Mouse (Mus musculus) midbrain, embryonic 15.5 days (tissue): Measurements from ENCODE around the gene Rbm19. TPM values are rescaled to one million over a fixed set of nuclear protein-coding genes. Genes with fewer than 3 reads are reported as not detected.
A peak's percentile ranks its signal among the peaks of the same experiment; 100 is the strongest.

Experiments used
- ATAC-seq: fragments of 200-750 bp; cut with Nextera tagmentation; replicated peaks from 2 replicates; pipeline ENCODE4 v1.8.0; 2017; ENCODE audit warnings: moderate TSS enrichment
- H3K27ac ChIP-seq: fragments of 300-500 bp; sonication (generic); 2 replicates; pipeline ENCODE4 v1.5.1; 2015; ENCODE audit warnings: mild to moderate bottlenecking, inconsistent platforms
- H3K27me3 ChIP-seq: fragments of 300-500 bp; sonication (generic); replicated peaks from 2 replicates; pipeline ENCODE4 v1.6.1; 2015; ENCODE audit warnings: inconsistent platforms
- H3K36me3 ChIP-seq: fragments of 300-500 bp; sonication (generic); replicated peaks from 2 replicates; pipeline ENCODE4 v1.6.1; 2015; ENCODE audit warnings: inconsistent platforms
- H3K4me1 ChIP-seq: fragments of 300-500 bp; sonication (generic); 2 replicates; pipeline ENCODE4 v1.6.1; 2015; ENCODE audit warnings: inconsistent platforms
- H3K4me2 ChIP-seq: fragments of 300-500 bp; sonication (generic); 2 replicates; pipeline ENCODE4 v1.6.1; 2015; ENCODE audit warnings: inconsistent platforms, mild to moderate bottlenecking, moderate library complexity
- H3K4me3 ChIP-seq: fragments of 300-500 bp; sonication (generic); 2 replicates; pipeline ENCODE4 v1.5.1; 2015; ENCODE audit warnings: mild to moderate bottlenecking, inconsistent platforms
- H3K9ac ChIP-seq: fragments of 300-500 bp; sonication (generic); 2 replicates; pipeline ENCODE4 v1.6.1; 2015; ENCODE audit warnings: mild to moderate bottlenecking, inconsistent platforms
- H3K9me3 ChIP-seq: fragments of 300-500 bp; sonication (generic); 2 replicates; pipeline ENCODE4 v1.6.1; 2016; ENCODE audit warnings: inconsistent platforms
- WGBS: fragments of 180-500 bp; shearing (Covaris S2); methylation state at CpG from one replicate; pipeline ENCODE4 v1.1.7; 2015; ENCODE audit warnings: mixed read lengths; 5-methylcytosine and 5-hydroxymethylcytosine counted together
- polyA plus RNA-seq: library from polyadenylated mRNA; unstranded; fragments of >200 nt; fragmentation: Nextera tagmentation; extraction: Ambion mirVana; gene quantifications from 2 replicates; pipeline ENCODE4 v1.2.1, GENCODE M21; 2015

The Rbm19 gene
- polyA plus RNA-seq, 1 experiment from 2014 or later = 22.2 TPM

GRCm38 (mm10) chr5:120155672-120156071 is 39.4 kb downstream of the Rbm19 start:
- ATAC-seq = 0 out of 2 replicates have a peak, but pooled peaks have one; percentile 17
- Histone ChIP-seq H3K4me3 (no peak overlapping the region), H3K9ac (no peak overlapping the region), H3K4me2 (no peak overlapping the region), H3K9me3 (no peaks in the 10 kb centered on the region), H3K27me3 (no peaks in the 10 kb centered on the region), H3K36me3 (no peaks in the 10 kb centered on the region), H3K27ac (peak overlapping the region; percentile 74), H3K4me1 (peaks cover 31% of the 10 kb centered on the region)
- 36% methylated on average over 10 of the region's 10 CpGs for WGBS

- Histone ChIP-seq H3K4me2 (no peak overlapping the region), H3K4me3 (no peak overlapping the region), H3K27ac (peak overlapping the region; percentile 74), H3K9me3 (no peaks in the 10 kb centered on the region), H3K9ac (no peak overlapping the region), H3K4me1 (peaks cover 31% of the 10 kb centered on the region), H3K27me3 (no peaks in the 10 kb centered on the region), H3K36me3 (no peaks in the 10 kb centered on the region)
- WGBS = 50% methylated on average over 21 of the region's 21 CpGs
- peak; percentile 41; the same call in 1 of the 2 replicates for ATAC-seq
Measured at GRCm38 (mm10) chr5:120156166-120156909, 40.1 kb downstream of the Rbm19 start.

GRCm38 (mm10) chr5:120157115-120157514 is 40.9 kb downstream of the Rbm19 start:
- WGBS = 72% methylated on average over 3 of the region's 3 CpGs
- Histone ChIP-seq H3K36me3 (no peaks in the 10 kb centered on the region), H3K27ac (peak overlapping the region; percentile 74)

GRCm38 (mm10) chr5:120158476-120158875 is 42.2 kb downstream of the Rbm19 start:
- WGBS = 60% methylated on average over 2 of the region's 2 CpGs
- Histone ChIP-seq H3K27me3 (no peaks in the 10 kb centered on the region), H3K36me3 (no peaks in the 10 kb centered on the region), H3K9ac (no peak overlapping the region), H3K9me3 (no peaks in the 10 kb centered on the region), H3K4me1 (peaks cover 28% of the 10 kb centered on the region), H3K27ac (no peak overlapping the region), H3K4me3 (no peak overlapping the region), H3K4me2 (no peak overlapping the region)
- no peak for ATAC-seq

More at GRCm38 (mm10) chr5:120157115-120157514, 40.9 kb downstream of the Rbm19 start:
- Histone ChIP-seq H3K9ac (no peak overlapping the region), H3K4me1 (peaks cover 31% of the 10 kb centered on the region), H3K4me3 (no peak overlapping the region), H3K4me2 (no peak overlapping the region), H3K9me3 (no peaks in the 10 kb centered on the region), H3K27me3 (no peaks in the 10 kb centered on the region)
- no peak for ATAC-seq

- Histone ChIP-seq H3K4me2 (no peak overlapping the region), H3K4me1 (peaks cover 18% of the 10 kb centered on the region), H3K36me3 (no peaks in the 10 kb centered on the region), H3K27ac (no peak overlapping the region), H3K9me3 (no peaks in the 10 kb centered on the region), H3K9ac (no peak overlapping the region), H3K27me3 (no peaks in the 10 kb centered on the region), H3K4me3 (no peak overlapping the region)
- WGBS = 85% methylated on average over 8 of the region's 8 CpGs
- no peak for ATAC-seq
Measured at GRCm38 (mm10) chr5:120160923-120161658, 44.8 kb downstream of the Rbm19 start.

GRCm38 (mm10) chr5:120162689-120163088 is 46.4 kb downstream of the Rbm19 start:
- 96% methylated on average over 10 of the region's 10 CpGs for WGBS
- 0 out of 2 replicates have a peak, but pooled peaks have one; percentile 20 for ATAC-seq
- H3K27ac ChIP-seq = no peak overlapping the region
- H3K4me3 ChIP-seq = no peak overlapping the region
- H3K9me3 ChIP-seq = no peaks in the 10 kb centered on the region
- H3K27me3 ChIP-seq = no peaks in the 10 kb centered on the region
- H3K4me2 ChIP-seq = no peak overlapping the region
- H3K9ac ChIP-seq = no peak overlapping the region
- H3K4me1 ChIP-seq = peaks cover 3% of the 10 kb centered on the region; the same call in 1 of the 2 replicates
- H3K36me3 ChIP-seq = no peaks in the 10 kb centered on the region

GRCm38 (mm10) chr5:120163428-120163827 is 47.2 kb downstream of the Rbm19 start:
- Histone ChIP-seq H3K4me2 (no peak overlapping the region), H3K36me3 (no peaks in the 10 kb centered on the region), H3K4me3 (no peak overlapping the region), H3K4me1 (peaks cover 3% of the 10 kb centered on the region; the same call in 1 of the 2 replicates), H3K27ac (no peak overlapping the region), H3K27me3 (no peaks in the 10 kb centered on the region), H3K9me3 (no peaks in the 10 kb centered on the region), H3K9ac (no peak overlapping the region)
- 88% methylated on average over 6 of the region's 6 CpGs for WGBS
- no peak for ATAC-seq

- Histone ChIP-seq H3K9ac (no peak overlapping the region), H3K36me3 (no peaks in the 10 kb centered on the region), H3K4me3 (no peak overlapping the region), H3K27ac (no peak overlapping the region), H3K4me1 (peaks cover 3% of the 10 kb centered on the region; the same call in 1 of the 2 replicates), H3K4me2 (no peak overlapping the region), H3K27me3 (no peaks in the 10 kb centered on the region), H3K9me3 (no peaks in the 10 kb centered on the region)
- no peak for ATAC-seq
- 80% methylated on average over 11 of the region's 11 CpGs for WGBS
Measured at GRCm38 (mm10) chr5:120164450-120164849, 48.2 kb downstream of the Rbm19 start.

GRCm38 (mm10) chr5:120165061-120165942 is 49.0 kb downstream of the Rbm19 start:
- 72% methylated on average over 9 of the region's 9 CpGs for WGBS
- no peaks in the 10 kb centered on the region for H3K9me3 ChIP-seq
- ATAC-seq = no peak

GRCm38 (mm10) chr5:120167787-120168325 is 51.6 kb downstream of the Rbm19 start:
- no peaks in the 10 kb centered on the region for H3K9me3 ChIP-seq
- H3K27ac ChIP-seq = no peak overlapping the region
- H3K36me3 ChIP-seq = no peaks in the 10 kb centered on the region
- no peak overlapping the region for H3K4me2 ChIP-seq
- H3K4me3 ChIP-seq = no peak overlapping the region
- H3K27me3 ChIP-seq = no peaks in the 10 kb centered on the region
- WGBS = 53% methylated on average over 13 of the region's 13 CpGs
- no peak for ATAC-seq
- peaks cover 15% of the 10 kb centered on the region for H3K4me1 ChIP-seq
- H3K9ac ChIP-seq = no peak overlapping the region

More at GRCm38 (mm10) chr5:120165061-120165942, 49.0 kb downstream of the Rbm19 start:
- Histone ChIP-seq H3K4me3 (no peak overlapping the region), H3K4me2 (no peak overlapping the region), H3K9ac (no peak overlapping the region), H3K4me1 (peaks cover 3% of the 10 kb centered on the region; the same call in 1 of the 2 replicates), H3K36me3 (no peaks in the 10 kb centered on the region), H3K27ac (no peak overlapping the region), H3K27me3 (no peaks in the 10 kb centered on the region)

GRCm38 (mm10) chr5:120171865-120172728 is 55.8 kb downstream of the Rbm19 start:
- Histone ChIP-seq H3K9ac (no peak overlapping the region), H3K4me2 (no peak overlapping the region), H3K4me1 (peaks cover 33% of the 10 kb centered on the region), H3K9me3 (no peaks in the 10 kb centered on the region), H3K27ac (peak overlapping the region; percentile 60), H3K27me3 (no peaks in the 10 kb centered on the region), H3K4me3 (no peak overlapping the region), H3K36me3 (no peaks in the 10 kb centered on the region)
- 61% methylated on average over 18 of the region's 18 CpGs for WGBS
- ATAC-seq = no peak
